Mouse (Mus musculus) ES-E14 (cell line): Measurements from ENCODE around the gene Cys1.

Experiments used
- CHD2 ChIP-seq: IDR thresholded peaks from 2 replicates; pipeline ENCODE4 v1.6.1; 2014; ENCODE audit warnings: mild to moderate bottlenecking, low read depth, low read length, inconsistent platforms
- HCFC1 ChIP-seq: IDR thresholded peaks from 2 replicates; pipeline ENCODE4 v1.6.1; 2012; ENCODE audit warnings: low read length, inconsistent platforms, borderline replicate concordance; ENCODE audit not compliant: insufficient read depth
- ZC3H11A ChIP-seq: IDR thresholded peaks from 2 replicates; pipeline ENCODE4 v1.6.1; 2012; ENCODE audit warnings: low read depth, mild to moderate bottlenecking, inconsistent platforms, low read length, borderline replicate concordance

DNA sequence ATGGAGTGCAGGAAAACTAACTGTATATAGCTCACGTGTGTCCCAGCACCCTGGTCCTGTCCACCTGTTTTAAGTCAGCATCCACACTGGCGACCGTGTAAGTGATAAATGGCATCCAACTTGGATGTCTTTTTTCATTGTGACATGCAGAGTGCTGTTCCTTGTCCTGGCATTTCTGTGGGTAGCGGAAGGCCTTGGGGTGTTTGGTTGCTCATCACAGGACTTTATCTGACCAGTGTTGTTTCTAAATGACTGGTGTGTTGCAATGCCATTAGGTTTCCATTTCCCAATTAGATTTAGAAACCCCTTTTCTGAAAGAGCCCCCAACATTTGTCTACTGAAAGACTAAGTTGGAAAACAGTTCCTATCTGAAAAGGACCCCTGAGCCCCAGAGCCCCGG is 19.5 kb downstream of the Cys1 start:
- TF ChIP-seq ZC3H11A (no peak), CHD2 (no peak), HCFC1 (no peak)
